Mouse (Mus musculus) lung, embryonic 14.5 days (tissue): Measurements from ENCODE around the gene Dnah7b. TPM values are rescaled to one million over a fixed set of nuclear protein-coding genes. Genes with fewer than 3 reads are reported as not detected.
A peak's percentile ranks its signal among the peaks of the same experiment; 100 is the strongest.
"Not testable (repeated sequence)": the region's sequence is repeated elsewhere in the genome, so short reads cannot be mapped to it uniquely, and the experiment has no call there.

Source experiments
- ATAC-seq: fragments of 200-750 bp; cut with Nextera tagmentation; 2 replicates; pipeline ENCODE4 v1.8.0; 2017; ENCODE audit warnings: mild to moderate bottlenecking, moderate TSS enrichment, moderate library complexity; ENCODE audit not compliant: insufficient read depth
- DNase-seq: peaks from one replicate; pipeline ENCODE4 v3.0.0-alpha.2; 2015
- H3K27ac ChIP-seq: fragments of 300-500 bp; sonication (generic); 2 replicates; pipeline ENCODE4 v1.5.1; 2014; ENCODE audit warnings: low read depth, mild to moderate bottlenecking, moderate library complexity
- H3K27me3 ChIP-seq: fragments of 300-500 bp; sonication (generic); 2 replicates; pipeline ENCODE4 v1.6.1; 2014; ENCODE audit warnings: low read length, control low read depth; ENCODE audit not compliant: insufficient read depth
- H3K36me3 ChIP-seq: fragments of 300-500 bp; sonication (generic); 2 replicates; pipeline ENCODE4 v1.6.1; 2014; ENCODE audit warnings: control low read depth; ENCODE audit not compliant: insufficient read depth
- H3K4me1 ChIP-seq: fragments of 300-500 bp; sonication (generic); 2 replicates; pipeline ENCODE4 v1.6.1; 2014; ENCODE audit warnings: antibody characterized with exemption, control low read depth; ENCODE audit not compliant: insufficient read depth
- H3K4me2 ChIP-seq: fragments of 300-500 bp; sonication (generic); 2 replicates; pipeline ENCODE4 v1.6.1; 2014; ENCODE audit warnings: mild to moderate bottlenecking
- H3K4me3 ChIP-seq: fragments of 300-500 bp; sonication (generic); 2 replicates; pipeline ENCODE4 v1.5.1; 2014; ENCODE audit warnings: low read depth, low read length
- H3K9ac ChIP-seq: fragments of 300-500 bp; sonication (generic); 2 replicates; pipeline ENCODE4 v1.6.1; 2014
- H3K9me3 ChIP-seq: fragments of 300-500 bp; sonication (generic); 2 replicates; pipeline ENCODE4 v1.6.1; 2016; ENCODE audit warnings: low read depth, low read length, control low read depth
- CTCF ChIP-seq: IDR thresholded peaks from 2 replicates; pipeline ENCODE4 v1.5.1; 2016; ENCODE audit warnings: antibody characterized with exemption, low read depth
- WGBS: fragments of 180-500 bp; shearing (Covaris S2); extraction: QIAGEN DNeasy Blood & Tissue Kit; methylation state at CpG from one replicate; pipeline ENCODE4 v1.1.7; 2014; 5-methylcytosine and 5-hydroxymethylcytosine counted together
- polyA plus RNA-seq: library from polyadenylated mRNA; unstranded; fragments of >200 nt; fragmentation: Nextera tagmentation; extraction: Ambion mirVana; gene quantifications from 2 replicates; pipeline ENCODE4 v1.2.1, GENCODE M21; 2014

Dnah7b gene
- polyA plus RNA-seq, 1 experiment from 2014 or later = 3.2 TPM

- no peaks in the 10 kb centered on the region for H3K9me3 ChIP-seq
- H3K4me3 ChIP-seq = no peak overlapping the region
- WGBS = 64% methylated on average over 12 of the region's 12 CpGs
- no peak overlapping the region for H3K27ac ChIP-seq
- ATAC-seq (peak; percentile 62; the same call in 1 of the 2 replicates), DNase-seq (peak; percentile 54)
- H3K9ac ChIP-seq = no peak overlapping the region
- no peak overlapping the region for H3K4me2 ChIP-seq
- no peaks in the 10 kb centered on the region for H3K27me3 ChIP-seq
- no peaks in the 10 kb centered on the region for H3K36me3 ChIP-seq
- no peak for TF ChIP-seq CTCF
- H3K4me1 ChIP-seq = no peaks in the 10 kb centered on the region
These were observed 205.8 kb downstream of the Dnah7b start for GRCm38 (mm10) chr1:46271927-46272326.

- WGBS = 82% methylated on average over 2 of the region's 2 CpGs
- not testable (repeated sequence) for H3K27me3 ChIP-seq, H3K9ac ChIP-seq, H3K27ac ChIP-seq, H3K4me2 ChIP-seq, H3K9me3 ChIP-seq, DNase-seq, H3K4me1 ChIP-seq, H3K4me3 ChIP-seq, H3K36me3 ChIP-seq, ATAC-seq
These were observed 212.2 kb downstream of the Dnah7b start for GRCm38 (mm10) chr1:46278057-46278910.

DNA sequence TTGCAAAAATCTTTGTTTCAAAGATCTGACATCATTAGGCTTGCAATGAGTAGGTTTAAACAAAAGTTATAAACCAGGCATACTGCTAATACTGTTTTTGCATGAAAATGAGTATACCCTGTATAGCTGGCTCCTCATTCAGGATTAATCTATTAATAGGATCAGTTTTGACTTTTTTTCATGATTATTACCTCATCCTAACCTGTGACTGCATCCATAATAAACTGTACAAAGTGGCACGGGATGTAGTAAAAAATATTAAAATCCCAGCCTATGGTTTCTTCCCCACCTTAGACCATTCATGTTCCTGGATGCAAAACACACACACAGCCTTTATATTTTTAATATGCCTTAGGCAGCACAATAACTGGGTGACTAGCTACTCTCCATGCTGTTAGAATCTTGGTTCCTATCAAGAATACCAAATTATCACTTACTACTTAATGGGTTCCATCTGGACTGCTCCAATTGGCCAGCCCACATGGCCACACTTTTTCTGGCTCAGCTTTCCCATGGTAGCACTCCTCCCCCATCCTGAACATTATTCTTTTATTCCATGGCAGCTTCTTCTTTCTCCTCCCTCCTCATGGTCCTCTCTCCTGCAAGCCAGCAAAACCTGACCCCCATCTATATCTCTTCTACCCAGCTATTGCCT is 212.9 kb downstream of the Dnah7b start:
- 67% methylated on average over 1 of the region's 1 CpGs for WGBS
- ATAC-seq = peak; percentile 60; the same call in 1 of the 2 replicates
- H3K9ac ChIP-seq = not testable (repeated sequence)

DNA sequence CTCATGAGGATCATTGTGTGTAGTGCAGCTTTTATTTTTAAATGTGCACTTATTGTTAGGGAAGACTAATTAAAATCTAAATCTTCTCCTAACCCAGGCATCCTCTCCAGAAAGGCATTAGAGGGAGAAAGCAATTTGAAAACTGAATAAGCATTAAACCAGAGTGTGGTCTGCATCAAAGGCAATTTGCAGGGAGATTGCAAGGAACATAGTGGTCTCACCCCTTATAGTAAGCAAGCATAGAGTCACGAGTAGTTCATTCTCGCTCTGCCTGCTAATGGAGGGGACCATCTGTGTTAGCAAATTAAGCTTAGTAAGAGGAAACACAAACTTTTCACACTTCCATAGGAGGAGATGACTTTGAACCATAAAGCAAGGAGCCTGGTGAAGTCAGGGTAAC is 228.3 kb downstream of the Dnah7b start:
- not testable (repeated sequence) for H3K27ac ChIP-seq, H3K36me3 ChIP-seq, H3K4me2 ChIP-seq, H3K4me3 ChIP-seq, H3K4me1 ChIP-seq, ATAC-seq, H3K9ac ChIP-seq, DNase-seq, H3K27me3 ChIP-seq, H3K9me3 ChIP-seq
- WGBS = 81% methylated on average over 2 of the region's 2 CpGs

More for the DNA sequence above, 212.9 kb downstream of the Dnah7b start:
- not testable (repeated sequence) for H3K4me1 ChIP-seq, H3K36me3 ChIP-seq, H3K9me3 ChIP-seq, H3K27ac ChIP-seq, H3K27me3 ChIP-seq, H3K4me2 ChIP-seq, H3K4me3 ChIP-seq
- peak; percentile 12 for DNase-seq

DNA sequence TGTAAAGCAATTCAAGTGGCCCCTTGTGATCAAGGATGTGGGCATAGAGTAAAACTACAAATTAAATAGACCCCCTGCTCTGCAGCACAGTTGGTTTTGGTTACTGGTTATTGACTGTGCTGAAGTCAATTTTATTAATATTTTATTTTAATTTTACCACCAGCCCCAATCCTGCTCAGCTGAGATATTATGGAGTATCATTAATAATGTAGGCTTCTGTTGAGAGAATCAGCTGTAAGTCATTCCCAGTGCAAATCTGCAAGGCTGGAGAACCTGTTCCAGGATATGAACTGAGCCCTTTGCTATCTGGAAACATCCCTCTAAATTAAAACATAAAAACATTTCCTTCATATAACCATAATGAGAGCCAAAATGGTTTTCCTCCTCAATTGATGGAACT is 259.8 kb downstream of the Dnah7b start:
- not testable (repeated sequence) for H3K36me3 ChIP-seq, H3K4me2 ChIP-seq, DNase-seq, H3K4me3 ChIP-seq, H3K27me3 ChIP-seq, H3K4me1 ChIP-seq, H3K9ac ChIP-seq, H3K9me3 ChIP-seq, H3K27ac ChIP-seq, ATAC-seq

DNA sequence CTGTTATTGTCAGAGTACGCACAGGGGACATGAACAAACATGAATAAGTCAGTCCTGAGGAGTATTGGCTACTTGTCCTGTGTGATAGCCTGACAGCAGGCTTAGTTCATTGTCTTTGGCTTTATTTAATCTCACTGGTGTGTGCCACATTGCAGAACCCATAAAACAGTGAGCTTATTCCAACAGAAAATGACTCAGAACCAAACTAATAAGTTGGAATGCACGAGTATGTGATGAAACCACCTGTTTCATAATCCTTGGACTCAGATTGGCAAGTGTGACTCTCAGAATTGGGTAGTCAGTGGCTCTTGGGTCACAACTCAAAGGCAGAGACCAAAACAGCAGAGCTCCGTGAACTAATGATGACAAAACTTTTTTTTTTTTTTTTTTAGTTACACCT is 279.2 kb downstream of the Dnah7b start:
- WGBS = 93% methylated on average over 3 of the region's 3 CpGs

GRCm38 (mm10) chr1:46380641-46381040 is 314.5 kb downstream of the Dnah7b start:
- H3K4me2 ChIP-seq, H3K4me1 ChIP-seq, H3K9ac ChIP-seq, DNase-seq, H3K27me3 ChIP-seq, H3K27ac ChIP-seq, H3K36me3 ChIP-seq, ATAC-seq, H3K9me3 ChIP-seq, H3K4me3 ChIP-seq: not testable (repeated sequence)
- WGBS = 96% methylated on average over 3 of the region's 3 CpGs

More for the DNA sequence above, 279.2 kb downstream of the Dnah7b start:
- not testable (repeated sequence) for H3K27me3 ChIP-seq, DNase-seq, ATAC-seq, H3K9me3 ChIP-seq, H3K4me2 ChIP-seq, H3K9ac ChIP-seq, H3K4me3 ChIP-seq, H3K4me1 ChIP-seq, H3K36me3 ChIP-seq, H3K27ac ChIP-seq

- WGBS = 71% methylated on average over 3 of the region's 4 CpGs
- DNase-seq, H3K4me3 ChIP-seq, ATAC-seq, H3K9me3 ChIP-seq, H3K4me2 ChIP-seq, H3K27me3 ChIP-seq, H3K4me1 ChIP-seq, H3K27ac ChIP-seq, H3K36me3 ChIP-seq, H3K9ac ChIP-seq: not testable (repeated sequence)
These were observed 328.7 kb downstream of the Dnah7b start for GRCm38 (mm10) chr1:46394681-46395297.
